Mouse (Mus musculus) embryo, embryonic 10.5 days (tissue): ENCODE data around the gene Prkacb.

Experiments used
- DNase-seq: peaks from one replicate; pipeline ENCODE4 v3.0.0-alpha.2; 2015; ENCODE audit warnings: low spot score

The Prkacb gene

DNA sequence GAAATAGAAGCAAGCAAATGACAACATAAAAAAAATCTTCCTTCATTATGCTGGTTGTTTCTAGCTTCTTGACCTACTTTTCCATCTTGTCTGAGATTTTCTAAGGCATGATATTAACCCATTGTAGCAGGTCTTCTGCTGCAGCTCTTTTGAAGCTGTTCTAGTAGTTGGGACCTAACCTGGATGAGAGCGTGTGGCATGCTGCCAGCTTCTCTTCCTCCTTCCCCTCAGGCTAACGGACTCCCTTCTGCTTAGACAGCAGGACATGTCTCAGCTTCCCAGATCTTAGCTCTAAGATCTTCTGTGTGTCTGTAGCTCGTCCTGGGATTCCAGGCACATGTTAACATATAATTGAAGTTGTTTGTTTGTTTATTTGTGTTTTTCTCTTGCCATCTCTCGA lies 93.1 kb downstream of the Prkacb start:
- no peak for DNase-seq

DNA sequence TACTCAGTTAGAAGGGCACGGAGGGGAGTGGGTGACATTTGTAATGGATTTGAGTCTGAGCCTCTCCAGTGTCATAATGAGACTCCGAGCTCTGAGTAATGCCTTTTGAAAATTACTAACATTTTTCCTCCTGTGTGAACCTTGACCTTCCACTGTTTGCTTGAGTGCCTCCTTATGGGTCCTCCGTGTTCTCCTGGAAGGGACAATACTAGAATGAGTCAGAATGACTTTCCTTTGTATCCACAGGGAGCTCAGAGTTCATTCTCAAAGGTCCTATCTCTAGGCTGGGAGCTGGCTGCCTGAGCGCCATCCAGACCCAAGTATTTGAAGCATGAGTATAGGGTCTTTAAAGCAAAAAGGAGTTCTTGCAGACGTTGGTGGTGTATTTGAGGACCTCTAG lies 94.5 kb downstream of the Prkacb start:
- no peak for DNase-seq

DNA sequence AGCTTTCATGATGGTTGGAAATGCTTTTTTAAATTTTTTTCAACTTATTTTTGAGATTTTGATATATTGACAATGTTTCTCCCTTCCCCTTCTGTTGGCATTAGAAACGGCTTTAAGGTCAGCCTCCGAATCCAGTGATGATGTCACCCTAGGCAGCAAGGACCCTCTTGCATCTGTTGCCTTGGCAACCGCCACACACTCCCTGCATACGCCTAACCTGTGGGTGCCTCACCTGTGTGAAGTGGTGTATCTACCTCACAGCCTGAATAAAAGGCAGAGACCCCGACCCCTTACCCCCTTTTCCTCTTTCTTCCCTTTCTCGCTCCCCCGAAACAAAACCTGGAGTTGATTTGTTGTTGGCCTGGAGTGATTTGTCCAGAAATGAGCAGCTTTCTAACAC lies 100.5 kb downstream of the Prkacb start:
- DNase-seq, result no peak

DNA sequence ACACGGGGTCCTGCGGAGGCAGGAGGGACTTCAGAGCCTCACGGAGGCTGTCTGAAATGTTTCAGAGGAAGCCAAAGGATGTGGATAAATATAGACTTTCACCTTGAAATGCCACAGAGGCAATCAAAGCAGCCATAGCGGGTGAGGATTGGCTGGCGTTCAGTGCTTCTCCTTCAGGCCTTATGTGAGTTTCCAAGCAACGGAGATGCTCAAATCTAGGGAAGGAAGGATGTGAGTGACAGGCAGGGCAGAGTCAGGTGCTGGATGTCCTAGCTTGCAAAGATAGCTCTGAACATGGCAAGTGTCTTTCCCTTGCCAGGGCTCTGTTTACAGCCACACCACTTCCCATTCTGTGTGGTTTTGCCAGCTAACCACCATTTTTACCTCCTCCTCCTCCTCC lies 101.2 kb downstream of the Prkacb start:
- DNase-seq, result no peak

DNA sequence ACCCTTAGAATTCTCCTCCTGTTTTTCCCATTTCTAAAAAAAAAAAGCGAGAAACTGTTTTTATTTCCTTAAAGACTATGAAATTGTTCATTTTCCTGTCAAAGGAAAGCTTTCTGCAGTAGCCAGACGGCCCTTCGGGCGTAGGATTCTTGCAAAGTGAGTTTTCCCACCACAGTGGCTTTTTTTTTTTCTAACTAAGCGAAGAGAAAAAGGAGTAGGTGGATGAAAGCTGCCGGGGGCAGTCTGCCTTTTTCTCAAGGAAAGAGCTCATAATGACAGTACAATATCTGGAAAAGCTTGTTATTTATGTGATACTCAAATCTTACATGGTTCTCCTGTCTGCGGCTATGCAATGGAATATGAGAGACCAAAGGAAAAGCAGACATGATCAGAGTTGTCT lies 101.7 kb downstream of the Prkacb start:
- no peak for DNase-seq

DNA sequence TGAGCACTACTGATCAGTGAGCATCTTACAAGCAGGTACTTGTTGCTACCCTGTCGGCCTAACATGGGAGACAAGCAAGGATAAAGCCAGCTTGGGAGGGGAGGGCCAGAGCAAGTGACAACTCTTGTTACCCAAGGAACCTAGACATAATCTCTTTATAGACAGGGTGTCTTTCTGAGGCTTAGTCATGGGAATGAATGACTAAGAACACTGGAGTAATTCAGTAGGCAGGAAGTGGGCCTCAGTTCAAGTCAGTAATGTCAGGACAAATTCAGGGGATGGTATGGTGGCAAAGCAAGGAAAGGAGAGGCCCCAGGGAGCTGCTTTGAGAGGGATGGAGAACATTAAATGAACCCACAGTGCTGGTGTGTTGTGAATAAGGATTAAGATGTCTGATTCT lies 103.7 kb downstream of the Prkacb start:
- DNase-seq, result no peak

DNA sequence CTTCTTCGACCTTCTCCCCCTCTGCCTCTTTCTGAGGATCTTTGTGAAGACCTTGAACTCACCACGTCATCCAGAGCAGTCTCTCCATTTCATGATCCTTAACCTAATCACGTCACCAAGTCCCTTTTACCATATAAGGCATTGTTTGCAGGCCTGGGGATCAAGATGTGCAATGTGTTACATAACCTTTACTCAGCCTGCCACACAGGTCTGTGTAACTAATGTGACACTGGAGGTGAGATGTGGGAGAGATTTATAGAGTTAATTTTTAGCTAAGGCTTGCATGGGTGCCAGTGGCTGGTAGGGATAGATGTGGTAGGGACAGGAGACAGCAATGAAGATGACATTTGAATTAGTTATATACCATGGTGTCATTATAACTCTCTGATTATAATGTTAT lies 104.4 kb downstream of the Prkacb start:
- no peak for DNase-seq

DNA sequence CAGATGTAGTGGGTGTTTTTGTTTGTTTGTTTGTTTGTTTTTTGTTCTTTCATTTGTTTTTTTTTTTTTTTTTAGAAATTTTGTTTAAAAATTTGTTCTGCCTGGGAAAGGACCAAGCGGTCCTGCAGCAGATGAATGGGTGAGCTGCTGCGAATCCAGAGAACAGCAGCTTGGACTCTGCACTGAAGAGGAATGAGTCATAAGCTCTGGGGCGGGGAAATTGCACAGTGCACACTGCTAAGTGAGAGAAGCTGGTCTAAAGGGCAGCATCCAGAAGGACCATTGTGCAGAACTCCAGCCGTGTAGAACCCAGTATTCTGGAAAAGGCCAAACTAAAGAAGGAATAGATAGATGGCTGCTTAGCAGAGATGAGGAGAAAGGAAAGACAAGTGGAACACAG lies 108.7 kb downstream of the Prkacb start:
- DNase-seq, result no peak

DNA sequence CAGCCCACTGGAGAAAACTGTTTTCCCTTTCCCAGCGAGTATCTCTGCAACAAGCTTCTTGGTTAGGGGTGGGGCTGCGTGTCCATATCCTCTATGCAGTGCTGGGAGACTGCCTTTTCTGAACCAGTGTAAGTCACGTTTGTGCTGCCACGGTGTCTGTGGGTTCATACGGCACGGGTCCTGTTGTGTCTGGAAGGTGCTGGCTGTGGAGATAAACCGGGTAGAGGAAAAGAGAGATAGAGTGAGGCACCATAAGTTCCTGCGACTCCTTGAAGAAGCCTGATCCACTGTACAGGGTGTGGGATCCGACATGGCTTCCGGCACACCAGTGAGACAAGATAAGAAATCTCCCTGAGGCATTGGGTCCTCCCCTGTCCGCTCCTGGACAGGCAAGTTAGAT lies 112.7 kb downstream of the Prkacb start:
- no peak for DNase-seq

DNA sequence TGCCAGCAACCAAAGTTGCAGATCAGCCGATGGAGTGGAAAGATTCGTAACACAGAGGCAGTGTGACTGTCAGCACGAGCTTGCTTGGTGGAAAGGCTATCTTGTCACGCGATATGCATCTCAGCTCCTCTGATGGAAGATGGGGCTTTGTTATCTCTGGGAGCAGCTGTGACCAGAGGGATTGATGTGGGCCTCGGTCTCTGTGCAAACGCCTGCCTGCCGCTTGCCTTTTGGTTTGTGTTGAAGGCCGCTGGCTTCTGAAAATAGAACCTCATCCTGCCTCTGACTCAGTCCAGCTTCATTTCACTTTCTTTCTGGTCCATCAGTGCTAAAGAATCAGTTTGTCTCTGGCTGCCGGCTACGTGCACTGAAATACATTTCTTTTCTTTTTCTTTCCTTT lies 113.8 kb downstream of the Prkacb start:
- DNase-seq, result peak; percentile 30

DNA sequence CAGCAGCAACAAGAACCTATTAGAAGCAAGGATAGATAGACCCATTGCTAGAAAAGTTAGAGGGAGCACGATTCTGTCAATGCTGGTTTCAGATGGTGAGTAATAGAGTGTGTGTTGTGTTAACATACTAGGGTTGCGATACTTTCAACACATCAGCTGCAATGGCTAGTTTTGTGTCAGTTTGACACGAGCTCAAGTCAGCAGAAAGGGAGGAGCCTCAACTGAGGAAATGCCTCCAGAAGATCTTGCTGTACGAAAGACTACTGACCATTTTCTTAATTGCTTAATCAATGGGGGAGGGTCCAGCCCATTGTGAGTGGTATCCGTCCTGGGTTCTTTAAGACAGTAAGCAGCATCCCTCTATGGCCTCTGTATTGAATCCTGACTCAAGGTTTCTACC lies 120.2 kb downstream of the Prkacb start:
- no peak for DNase-seq

DNA sequence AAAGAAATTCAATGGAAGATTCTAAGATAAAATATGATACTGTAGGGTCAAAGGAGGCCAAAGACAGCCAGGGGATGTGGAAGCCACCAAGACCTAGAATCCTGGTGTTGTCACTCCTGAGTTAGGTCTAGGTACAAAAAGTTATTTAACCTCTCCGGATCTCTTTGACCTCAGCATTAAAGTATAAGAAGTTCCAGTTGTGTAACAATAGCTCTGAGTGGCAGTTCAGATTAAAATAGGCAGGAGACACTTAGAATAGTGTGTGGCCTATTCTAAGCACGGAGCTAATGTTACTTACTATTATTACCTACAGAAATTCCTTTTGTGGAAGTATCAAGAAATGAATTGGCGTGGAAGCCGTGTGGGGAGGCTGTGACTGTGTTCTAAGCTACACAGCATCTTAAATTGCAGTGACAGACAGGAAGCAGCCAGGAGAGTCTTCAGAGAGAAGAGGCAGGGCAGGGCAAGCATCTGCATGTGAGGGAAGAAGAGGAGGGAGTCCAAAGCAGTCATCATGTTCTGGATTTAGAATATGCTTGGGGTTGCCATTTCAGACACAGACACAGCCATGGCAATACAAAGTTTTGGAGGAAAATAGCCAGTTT lies 125.6 kb downstream of the Prkacb start:
- no peak for DNase-seq

DNA sequence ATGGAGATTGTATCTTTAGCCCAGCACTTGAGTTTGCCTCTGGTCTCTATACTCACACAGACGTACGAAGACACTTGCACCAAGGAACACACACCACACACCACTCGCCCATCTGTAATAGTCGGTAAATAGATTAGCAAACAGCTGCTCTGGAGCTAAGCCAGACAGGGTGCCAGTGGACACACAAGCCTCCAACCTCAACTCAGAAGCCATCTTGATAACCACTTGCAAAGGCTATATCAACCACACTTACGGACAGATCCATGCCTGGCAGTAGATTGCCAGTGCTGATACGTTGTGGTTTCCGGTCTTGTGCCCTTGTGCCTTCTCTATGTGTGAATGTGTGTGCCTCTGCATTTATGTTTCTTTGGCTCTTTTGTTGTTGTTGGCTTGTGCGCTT lies 126.4 kb downstream of the Prkacb start:
- DNase-seq, result no peak

DNA sequence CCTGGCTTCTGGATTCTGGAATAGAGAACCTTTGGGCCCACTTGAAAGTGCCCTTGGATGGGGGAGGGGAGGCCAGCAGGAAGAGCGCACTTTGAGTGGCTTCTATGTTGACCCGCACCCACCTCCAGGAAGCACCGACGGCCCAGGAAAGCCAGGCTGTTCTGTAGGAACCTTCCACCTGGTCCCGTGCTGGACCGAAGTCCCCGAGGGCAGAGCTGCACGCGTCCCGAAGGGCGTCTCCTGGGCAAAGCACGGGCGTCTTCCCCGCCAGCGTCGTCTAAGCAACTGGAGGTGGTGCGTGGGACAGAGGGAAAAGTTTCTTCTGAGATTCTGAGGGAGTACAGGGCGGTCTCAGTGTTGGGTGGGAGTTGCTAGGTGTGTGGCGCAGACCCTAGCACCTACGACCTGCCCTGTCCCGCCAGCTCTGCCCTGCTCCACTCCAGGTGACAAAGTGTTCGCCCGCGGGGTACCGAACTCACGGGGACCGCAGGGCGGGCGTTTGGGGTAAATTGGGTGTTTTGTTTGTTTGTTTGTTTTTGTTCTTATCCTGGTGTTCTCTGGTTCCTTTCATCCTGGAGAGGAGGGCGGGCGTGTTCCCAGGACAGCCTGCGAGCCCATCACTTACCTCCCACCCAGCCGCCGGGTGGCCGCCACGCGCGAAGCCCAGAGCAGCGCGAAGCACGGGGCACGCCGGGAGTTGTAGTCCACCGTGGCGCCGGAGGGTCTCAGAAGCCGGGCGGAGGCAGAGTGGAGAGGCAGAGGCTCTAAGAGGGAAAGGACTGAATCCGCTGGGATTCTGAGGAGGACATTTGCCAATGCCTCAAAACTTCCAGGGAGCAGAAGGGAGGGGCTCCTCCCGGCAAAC lies 127.7 kb downstream of the Prkacb start, which contains the start of gene Samd13:
Gene Samd13 (minus strand): TSS at position 782 of the 865 bp plus-strand sequence.
- DNase-seq, result peak; percentile 89

DNA sequence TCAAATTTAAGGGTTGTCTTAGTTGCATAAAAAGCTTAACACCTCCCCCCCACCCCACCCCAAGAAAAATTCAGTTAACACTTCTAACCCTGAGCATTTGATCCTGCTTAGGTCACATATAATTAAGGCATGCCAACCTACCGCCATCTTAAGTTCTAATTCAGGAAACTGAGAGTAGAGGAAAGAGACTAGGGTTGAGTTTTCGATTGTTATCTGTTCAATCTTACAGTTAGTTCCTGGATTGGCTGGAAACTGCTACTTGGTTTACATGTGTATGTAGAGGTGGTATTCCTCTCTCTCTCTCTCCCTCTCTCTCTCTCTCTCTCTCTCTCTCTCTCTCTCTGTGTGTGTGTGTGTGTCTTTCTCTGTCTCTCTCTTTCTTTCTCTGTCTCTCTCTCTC lies 129.7 kb downstream of the Prkacb start:
- no peak for DNase-seq

DNA sequence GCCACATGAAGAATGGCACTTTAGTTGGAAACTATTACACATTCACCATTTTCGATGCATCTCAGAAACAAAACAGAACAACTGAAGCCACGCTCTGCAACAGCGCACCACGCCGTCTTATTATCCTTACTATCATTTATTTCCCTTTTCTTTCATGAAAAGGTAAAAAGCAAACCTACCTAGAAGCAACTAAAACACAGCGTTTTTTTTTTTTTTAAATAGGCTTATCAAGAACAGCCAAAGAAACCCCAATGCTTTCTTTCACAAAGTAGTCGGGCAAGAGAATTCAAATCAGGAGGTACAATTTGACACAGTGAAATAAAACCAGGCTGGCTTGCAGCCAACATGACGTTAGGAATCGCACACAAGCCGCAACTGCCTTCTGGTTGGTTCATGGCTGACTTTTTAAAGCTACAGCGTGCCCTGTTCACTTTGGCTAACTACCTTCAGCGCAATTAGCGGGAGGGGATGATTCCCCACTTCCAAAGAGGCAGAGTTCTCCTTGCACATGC lies 130.6 kb downstream of the Prkacb start:
- peak; percentile 26 for DNase-seq

DNA sequence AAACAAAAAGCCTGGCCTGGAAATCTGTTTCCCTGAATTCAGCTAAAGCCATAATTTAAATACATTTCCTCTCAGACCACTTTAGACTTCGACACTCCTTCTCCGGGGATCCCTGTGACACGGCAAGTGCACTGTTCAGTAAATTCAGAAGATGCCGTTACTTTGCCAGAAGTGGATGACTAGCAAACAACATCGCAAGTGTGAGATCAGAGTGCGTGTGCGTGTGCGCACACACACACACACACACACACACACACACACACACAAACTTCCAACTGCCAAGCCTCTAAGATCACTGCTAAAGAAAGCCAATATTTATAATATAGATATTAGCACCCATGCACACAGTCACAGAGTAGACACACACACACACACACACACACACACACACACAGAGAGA lies 131.1 kb downstream of the Prkacb start:
- no peak for DNase-seq

DNA sequence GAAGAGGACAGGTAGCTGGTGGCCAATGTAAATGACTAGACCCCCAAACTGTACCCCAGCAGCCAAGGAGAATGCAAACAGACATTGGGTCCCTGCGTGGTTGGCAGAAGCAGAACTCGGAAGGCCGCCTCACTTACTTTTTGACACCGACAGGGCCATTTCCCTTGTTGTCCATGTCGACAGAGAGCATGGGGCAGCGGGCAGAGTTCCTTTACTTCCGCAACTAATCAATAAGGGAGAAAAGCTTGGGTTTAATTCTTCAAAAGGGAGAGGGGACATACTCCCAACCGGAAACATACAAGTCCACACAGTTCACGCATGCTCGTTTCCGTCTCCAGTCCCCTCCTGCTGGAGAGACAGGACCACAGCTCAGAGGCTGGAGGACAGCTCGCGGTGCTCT lies 132.2 kb downstream of the Prkacb start:
- no peak for DNase-seq

DNA sequence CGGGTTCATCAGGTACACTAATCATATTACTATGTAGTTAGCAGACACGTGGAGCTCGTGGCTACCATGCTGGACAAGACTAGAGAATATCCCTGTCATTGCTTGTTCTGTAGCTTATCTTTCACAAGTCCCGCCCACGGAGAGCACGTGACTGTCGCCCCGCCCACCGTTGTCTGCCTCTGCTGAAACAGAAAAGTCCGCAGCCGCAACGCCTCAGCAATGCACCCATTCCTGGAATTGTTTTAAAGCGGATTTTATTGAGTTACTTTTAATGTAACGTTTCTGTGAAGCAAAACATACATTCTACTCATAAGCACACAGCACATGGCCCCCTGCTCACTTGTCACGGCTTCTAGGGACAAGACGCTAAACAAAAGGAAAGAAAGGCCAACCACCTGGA lies 133.1 kb downstream of the Prkacb start:
- no peak for DNase-seq
